Mouse (Mus musculus): ENCODE data around the gene Acer1. TPM values are rescaled to one million over a fixed set of nuclear protein-coding genes. Genes with fewer than 3 reads are reported as not detected.
"Not testable (repeated sequence)": the region's sequence is repeated elsewhere in the genome, so short reads cannot be mapped to it uniquely, and the experiment has no call there.

The Acer1 gene
- total RNA-seq, 2 experiments from 2014 or later, result 0.17 to 0.28 TPM

GRCm38 (mm10) chr17:56954871-56955270 lies 27.1 kb downstream of the Acer1 start:
- DNase-seq (ENCODE audit: low spot score in 2 of 2), result no peak

- no peak for DNase-seq (ENCODE audit: low spot score in 2 of 2)
Measured at GRCm38 (mm10) chr17:56952639-56953038, 29.3 kb downstream of the Acer1 start.

GRCm38 (mm10) chr17:56950915-56951314 lies 31.0 kb downstream of the Acer1 start:
- DNase-seq (ENCODE audit: low spot score in 2 of 2), result no peak

GRCm38 (mm10) chr17:56938751-56939150 lies 43.2 kb downstream of the Acer1 start:
- no peak for DNase-seq (ENCODE audit: low spot score in 2 of 2)

GRCm38 (mm10) chr17:56936731-56937130 lies 45.2 kb downstream of the Acer1 start:
- DNase-seq (ENCODE audit: low spot score in 2 of 2), result no peak

- DNase-seq (ENCODE audit: low spot score in 2 of 2), result peak; percentile 98 to 99
Measured at GRCm38 (mm10) chr17:56935363-56936131, 46.4 kb downstream of the Acer1 start, which contains the start of gene Mllt1. Gene Mllt1, minus strand, starts transcription at chr17:56935415.

GRCm38 (mm10) chr17:56934545-56935330 lies 47.2 kb downstream of the Acer1 start:
- peak in 1 of 2 experiments; percentile 14 for DNase-seq (ENCODE audit: low spot score in 2 of 2)

- no peak for DNase-seq (ENCODE audit: low spot score in 2 of 2)
Measured at GRCm38 (mm10) chr17:56933395-56933794, 48.5 kb downstream of the Acer1 start.

- DNase-seq (ENCODE audit: low spot score in 2 of 2), result no peak
Measured at GRCm38 (mm10) chr17:56930026-56930425, 51.9 kb downstream of the Acer1 start.

GRCm38 (mm10) chr17:56929530-56929929 lies 52.4 kb downstream of the Acer1 start:
- no peak for DNase-seq (ENCODE audit: low spot score in 2 of 2)

GRCm38 (mm10) chr17:56929101-56929500 lies 52.8 kb downstream of the Acer1 start:
- DNase-seq (ENCODE audit: low spot score in 2 of 2), result no peak

GRCm38 (mm10) chr17:56925998-56926397 lies 55.9 kb downstream of the Acer1 start:
- DNase-seq (ENCODE audit: low spot score in 2 of 2), result no peak

- no peak for DNase-seq (ENCODE audit: low spot score in 2 of 2)
Measured at GRCm38 (mm10) chr17:56919725-56920124, 62.2 kb downstream of the Acer1 start.

GRCm38 (mm10) chr17:56917166-56917565 lies 64.8 kb downstream of the Acer1 start:
- no peak for DNase-seq (ENCODE audit: low spot score in 2 of 2)

GRCm38 (mm10) chr17:56913444-56913843 lies 68.5 kb downstream of the Acer1 start:
- DNase-seq (ENCODE audit: low spot score in 2 of 2), result no peak

GRCm38 (mm10) chr17:56913023-56913422 lies 68.9 kb downstream of the Acer1 start:
- DNase-seq (ENCODE audit: low spot score in 2 of 2), result no peak

GRCm38 (mm10) chr17:56909764-56910163 lies 72.2 kb downstream of the Acer1 start:
- not testable (repeated sequence) for DNase-seq (ENCODE audit: low spot score in 2 of 2)

GRCm38 (mm10) chr17:56907887-56908286 lies 74.0 kb downstream of the Acer1 start:
- no peak for DNase-seq (ENCODE audit: low spot score in 2 of 2)

GRCm38 (mm10) chr17:56907096-56907495 lies 74.8 kb downstream of the Acer1 start:
- no peak for DNase-seq (ENCODE audit: low spot score in 2 of 2)

GRCm38 (mm10) chr17:56906166-56906565 lies 75.8 kb downstream of the Acer1 start:
- no peak for DNase-seq (ENCODE audit: low spot score in 2 of 2)

Measured in adrenal gland, postnatal 4 days (tissue).